Mouse (Mus musculus) heart, adult 11 months (tissue): ENCODE measurements around the gene Rassf8.

Source experiments
- DNase-seq: peaks from one replicate; pipeline ENCODE4 v3.0.0; 2022

The Rassf8 gene

GRCm38 (mm10) chr6:145779383-145779782 is 32.8 kb downstream of the Rassf8 start:
- DNase-seq: peak; percentile 92

- peak; percentile 88 for DNase-seq
These were observed 33.7 kb downstream of the Rassf8 start for GRCm38 (mm10) chr6:145780180-145780802.

DNA sequence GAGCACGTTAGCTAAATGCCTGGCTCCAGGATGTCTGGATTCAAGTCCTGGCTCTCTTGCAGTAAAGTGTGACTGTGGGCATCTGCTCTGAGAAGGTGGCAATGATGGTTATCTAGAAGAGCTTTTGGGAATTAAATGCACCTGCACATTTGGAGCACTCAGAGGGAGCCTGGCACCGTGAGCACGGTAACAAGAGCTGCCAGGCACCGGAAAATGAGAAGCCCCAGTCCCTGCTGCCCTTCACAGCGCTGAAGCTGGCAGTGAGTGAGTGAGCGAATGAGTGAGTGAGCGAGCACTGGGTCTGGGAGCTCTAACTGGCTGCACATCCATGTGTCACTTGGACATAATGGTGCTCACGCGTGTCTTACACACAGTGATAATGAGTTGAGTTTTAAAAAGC is 34.7 kb downstream of the Rassf8 start:
- peak; percentile 76 for DNase-seq

DNA sequence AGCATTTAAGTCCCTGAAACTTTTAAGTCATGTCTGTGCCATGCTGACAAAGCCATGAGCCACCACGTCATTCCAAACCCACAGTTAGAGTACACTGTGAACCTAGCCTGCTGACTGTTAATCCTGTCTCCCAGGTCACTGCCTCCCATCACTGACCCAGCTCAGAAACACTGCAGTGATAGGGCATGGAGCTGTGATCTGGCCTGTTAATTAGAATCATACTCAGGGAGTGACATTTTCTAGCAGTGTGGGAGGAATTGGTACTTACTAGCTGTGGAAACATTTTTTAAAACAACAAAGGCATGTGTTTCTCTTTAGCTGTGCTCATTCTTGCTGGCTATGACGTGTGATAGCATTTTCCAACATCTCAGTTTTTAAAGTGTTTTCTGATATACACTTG is 35.4 kb downstream of the Rassf8 start:
- DNase-seq: peak; percentile 88

DNA sequence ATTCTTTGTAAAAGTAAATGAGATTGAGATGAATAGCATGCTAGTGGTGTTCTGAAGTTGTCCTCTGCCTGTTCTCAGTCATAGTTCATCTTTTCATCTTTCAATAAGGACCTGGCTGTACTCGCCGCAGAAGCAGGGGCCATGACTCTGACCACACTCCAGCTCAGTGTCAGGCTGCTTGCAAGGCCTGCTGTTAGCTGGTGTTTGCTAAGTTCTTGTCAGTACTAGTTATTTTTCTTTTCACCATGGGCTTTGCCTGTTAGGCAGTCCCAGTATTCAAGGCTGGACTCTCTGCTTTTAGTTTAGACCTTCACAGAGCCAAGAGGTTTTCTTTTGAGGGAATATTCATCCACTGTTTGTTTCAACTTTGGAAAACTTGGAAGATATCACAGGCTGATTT is 40.8 kb downstream of the Rassf8 start:
- DNase-seq: peak; percentile 71

DNA sequence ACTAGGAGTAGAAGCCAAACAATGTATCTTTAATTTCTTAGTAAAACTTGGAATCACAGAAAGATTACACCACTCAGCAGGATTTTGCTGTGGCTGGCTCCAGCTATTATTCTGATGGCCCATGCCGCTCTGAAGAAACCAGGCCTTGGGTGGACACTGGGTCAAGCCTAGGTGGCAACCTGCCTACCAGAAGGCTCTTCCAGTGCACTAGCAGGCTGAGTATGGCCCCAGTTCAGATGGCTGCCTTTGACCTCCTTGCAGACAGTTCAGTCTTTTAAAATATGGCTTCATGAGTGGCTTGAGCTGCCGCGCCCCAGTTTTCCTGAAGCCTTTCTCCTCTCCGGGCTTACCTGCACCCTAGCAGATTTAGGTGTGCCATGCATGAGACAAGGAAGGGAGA is 43.2 kb downstream of the Rassf8 start:
- DNase-seq: peak; percentile 87

DNA sequence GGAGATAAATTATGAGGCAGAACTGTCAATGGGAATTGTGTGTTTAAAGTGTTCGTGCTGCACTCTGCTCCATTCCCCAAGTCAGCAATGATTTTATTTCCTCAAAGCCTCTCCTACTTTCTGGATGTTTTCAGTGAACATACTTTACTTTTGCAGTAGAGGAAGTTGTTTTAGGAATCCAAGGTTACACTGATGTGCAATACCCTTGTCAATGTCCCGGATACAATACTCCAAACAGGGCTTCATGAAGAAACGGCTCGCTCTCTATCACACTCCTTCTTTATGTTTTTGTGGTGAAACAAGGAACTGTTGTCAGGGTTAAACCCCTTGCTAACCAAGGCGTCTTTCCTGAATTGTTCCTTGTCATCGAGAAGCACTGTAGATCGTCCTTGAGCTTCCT is 45.8 kb downstream of the Rassf8 start:
- DNase-seq: no peak

- peak; percentile 94 for DNase-seq
These were observed 46.6 kb downstream of the Rassf8 start for GRCm38 (mm10) chr6:145793109-145793593.

GRCm38 (mm10) chr6:145794671-145795070 is 48.1 kb downstream of the Rassf8 start:
- peak; percentile 75 for DNase-seq

GRCm38 (mm10) chr6:145796191-145797023 is 49.9 kb downstream of the Rassf8 start:
- peak; percentile 89 for DNase-seq

DNA sequence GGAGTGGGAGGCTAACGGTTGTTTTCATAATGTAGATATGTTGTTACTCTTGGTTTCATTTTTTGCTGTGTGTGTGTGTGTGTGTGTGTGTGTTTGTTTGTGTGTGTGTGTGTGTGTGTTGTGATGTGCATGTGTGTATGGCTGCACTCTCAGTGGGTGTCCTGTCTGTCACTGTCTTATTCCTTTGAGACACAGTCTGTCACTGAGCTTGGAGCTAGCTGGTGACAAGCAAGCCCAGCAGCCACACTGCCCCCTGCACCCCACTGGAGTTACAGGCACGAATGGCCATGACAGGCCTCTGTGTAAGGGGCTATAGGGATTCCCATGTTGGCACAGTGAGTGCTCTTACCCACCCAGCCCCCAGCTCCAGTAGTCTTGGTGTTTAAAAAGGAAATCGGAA is 51.1 kb downstream of the Rassf8 start:
- DNase-seq: peak; percentile 66

DNA sequence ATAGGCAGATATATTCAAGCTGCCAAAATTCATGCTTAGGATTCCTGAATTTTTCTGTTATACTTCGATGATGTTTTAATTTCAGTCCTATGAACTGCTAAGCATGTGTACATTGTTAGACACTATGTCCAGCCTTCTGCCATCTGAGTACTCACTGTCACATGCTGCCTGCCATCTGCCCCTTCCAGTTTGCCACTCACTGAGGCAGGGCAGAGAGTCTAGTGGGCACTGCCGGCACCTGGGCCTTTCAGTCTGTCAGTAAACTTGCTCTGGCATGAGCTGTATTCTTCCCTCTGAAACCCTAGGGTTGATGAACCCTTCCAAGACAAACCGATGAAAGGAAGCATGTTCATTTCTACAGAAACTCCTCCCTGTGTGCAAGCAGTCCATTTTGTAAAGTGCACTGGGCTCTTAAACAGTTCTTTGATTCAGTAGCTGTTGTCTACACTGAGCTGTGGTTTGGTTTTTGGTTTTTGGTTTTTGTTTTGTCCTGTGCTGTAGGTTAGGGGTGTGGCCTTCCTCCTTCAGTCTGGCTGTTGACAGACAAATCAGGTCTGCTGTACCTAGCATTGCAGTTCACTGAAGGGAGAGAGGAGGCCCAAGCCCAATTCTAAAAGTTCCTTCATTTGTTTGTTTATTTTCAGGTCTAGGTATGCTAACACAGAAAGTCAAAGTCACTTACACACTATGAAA is 55.4 kb downstream of the Rassf8 start:
- peak; percentile 73 for DNase-seq

DNA sequence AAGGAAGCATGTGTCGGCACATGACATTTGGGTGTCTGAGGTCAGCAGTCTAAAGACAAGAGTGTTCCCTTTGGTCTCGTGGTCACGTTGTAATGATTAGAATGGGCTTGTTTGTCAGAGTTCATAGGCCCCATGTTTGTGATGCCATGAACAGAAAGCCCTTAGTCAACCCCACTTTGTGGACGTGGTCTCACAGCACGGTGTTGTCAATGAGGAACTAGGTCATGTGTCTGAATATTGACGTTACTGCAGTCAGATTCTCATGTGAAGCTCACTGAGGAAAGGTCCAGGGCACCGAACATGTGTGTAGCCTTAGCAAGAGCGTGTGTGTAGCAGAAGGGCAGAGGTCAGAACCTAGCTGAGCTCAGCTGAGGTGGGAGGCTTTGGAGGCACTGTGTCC is 56.3 kb downstream of the Rassf8 start:
- DNase-seq: peak; percentile 85

GRCm38 (mm10) chr6:145804276-145804675 is 57.7 kb downstream of the Rassf8 start:
- DNase-seq: peak; percentile 68

GRCm38 (mm10) chr6:145806784-145807183 is 60.2 kb downstream of the Rassf8 start:
- DNase-seq: peak; percentile 71

- peak; percentile 86 for DNase-seq
These were observed 61.4 kb downstream of the Rassf8 start for GRCm38 (mm10) chr6:145807929-145808328.

GRCm38 (mm10) chr6:145809566-145809965 is 63.0 kb downstream of the Rassf8 start:
- DNase-seq: no peak

GRCm38 (mm10) chr6:145810015-145810414 is 63.5 kb downstream of the Rassf8 start:
- DNase-seq: no peak

- no peak for DNase-seq
These were observed 64.6 kb downstream of the Rassf8 start for GRCm38 (mm10) chr6:145811174-145811573.

GRCm38 (mm10) chr6:145815200-145815599 is 68.7 kb downstream of the Rassf8 start:
- no peak for DNase-seq

- DNase-seq: no peak
These were observed 72.6 kb downstream of the Rassf8 start for GRCm38 (mm10) chr6:145819151-145819550.

GRCm38 (mm10) chr6:145822218-145822617 is 75.7 kb downstream of the Rassf8 start:
- DNase-seq: no peak

DNA sequence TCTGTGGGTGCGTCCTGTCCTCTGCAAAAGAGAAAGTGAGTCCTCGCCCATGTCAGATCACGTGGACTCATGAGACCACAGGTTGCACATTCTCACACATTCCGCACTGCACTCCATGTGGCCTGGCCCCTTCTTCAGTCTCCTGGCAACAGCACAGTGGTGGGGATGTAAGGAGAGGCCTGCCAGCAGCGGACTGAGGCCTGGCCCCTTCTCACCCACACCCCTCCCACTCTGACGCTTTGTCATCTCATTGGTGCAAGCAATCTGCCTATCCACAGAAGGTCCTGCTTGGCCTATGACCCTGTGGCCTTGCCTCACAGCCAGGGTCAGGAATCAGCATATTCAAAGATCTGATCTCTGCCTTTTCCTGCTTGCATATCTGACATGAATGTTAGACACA is 76.6 kb downstream of the Rassf8 start:
- DNase-seq: no peak
